Mouse (Mus musculus): ENCODE results near the gene Olfr1179. TPM values are rescaled to one million over a fixed set of nuclear protein-coding genes. Genes with fewer than 3 reads are reported as not detected.

The Olfr1179 gene
- polyA plus RNA-seq, 1 experiment from 2014 or later = not detected

DNA sequence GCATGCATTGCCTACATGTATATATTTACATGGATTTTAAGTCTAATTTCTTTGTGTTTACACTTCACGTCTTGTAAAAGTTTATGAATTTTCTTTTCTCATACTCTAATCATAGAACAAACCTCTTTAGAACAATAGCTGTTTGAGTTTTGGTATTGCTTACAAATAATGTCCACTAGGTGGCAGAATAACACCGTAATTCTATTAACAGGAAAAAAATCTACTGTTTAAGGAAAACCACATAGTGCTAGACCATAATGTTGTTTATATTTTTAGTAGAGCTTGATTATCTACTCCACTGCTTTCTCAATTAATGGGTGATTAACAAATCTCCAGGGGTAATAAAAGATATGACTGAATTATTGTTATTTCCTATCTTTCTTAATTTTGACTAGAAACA is 49.9 kb downstream of the Olfr1179 start:
- no peaks in the 10 kb centered on the region for H3K4me1 ChIP-seq (ENCODE audit: insufficient read depth)
- 4% methylated on average over 2 of the region's 2 CpGs for WGBS (ENCODE audit: insufficient replicate concordance)
- no peak overlapping the region for H3K9ac ChIP-seq (replicated peaks)
- ATAC-seq = no peak
- H3K4me3 ChIP-seq (ENCODE audit: low read depth, low read length) = no peak overlapping the region
- TF ChIP-seq EP300 (IDR thresholded peaks at IDR 0.05; ENCODE audit: low read depth) (no peak), CTCF (IDR thresholded peaks at IDR 0.05; ENCODE audit: low read depth) (peak; percentile 49)
- H3K27ac ChIP-seq (ENCODE audit: low read depth) = no peak overlapping the region
- no peaks in the 10 kb centered on the region for H3K27me3 ChIP-seq (ENCODE audit: insufficient read depth, low read length)
- no peak for DNase-seq
- H3K9me3 ChIP-seq (ENCODE audit: low read length) = no peaks in the 10 kb centered on the region
- H3K4me2 ChIP-seq (ENCODE audit: low read depth, low read length) = no peak overlapping the region
- no peaks in the 10 kb centered on the region for H3K36me3 ChIP-seq (replicated peaks; ENCODE audit: insufficient read depth, low read length)

Other genes with a start within 250 kb of the Olfr1179 start
- not detected in 2 replicates for gene Olfr1168, start 224.6 kb downstream of the Olfr1179 start, polyA plus RNA-seq (2015; fragmentation: Nextera tagmentation; extraction: Ambion mirVana)
- not detected in 2 replicates for gene Olfr1170, start 178.1 kb downstream of the Olfr1179 start, polyA plus RNA-seq (2015; fragmentation: Nextera tagmentation; extraction: Ambion mirVana)
- not detected in 2 replicates for gene Olfr1173, start 126.6 kb downstream of the Olfr1179 start, polyA plus RNA-seq (2015; fragmentation: Nextera tagmentation; extraction: Ambion mirVana)
- gene Olfr1174-ps, start 91.3 kb downstream of the Olfr1179 start, polyA plus RNA-seq (2015; fragmentation: Nextera tagmentation; extraction: Ambion mirVana) = not detected in 2 replicates
- gene Olfr1175-ps, start 79.2 kb downstream of the Olfr1179 start, polyA plus RNA-seq (2015; fragmentation: Nextera tagmentation; extraction: Ambion mirVana) = not detected in 2 replicates
- not detected in 2 replicates for gene Olfr1176, start 69.7 kb downstream of the Olfr1179 start, polyA plus RNA-seq (2015; fragmentation: Nextera tagmentation; extraction: Ambion mirVana)
- gene Olfr1177-ps, start 60.0 kb downstream of the Olfr1179 start, polyA plus RNA-seq (2015; fragmentation: Nextera tagmentation; extraction: Ambion mirVana) = not detected in 2 replicates
- not detected in 2 replicates for gene Olfr1178, start 19.4 kb downstream of the Olfr1179 start, polyA plus RNA-seq (2015; fragmentation: Nextera tagmentation; extraction: Ambion mirVana)
- not detected in 2 replicates for gene Olfr1180, start 12.7 kb upstream of the Olfr1179 start, polyA plus RNA-seq (2015; fragmentation: Nextera tagmentation; extraction: Ambion mirVana)
- not detected in 2 replicates for gene Olfr1181, start 19.7 kb upstream of the Olfr1179 start, polyA plus RNA-seq (2015; fragmentation: Nextera tagmentation; extraction: Ambion mirVana)
- gene Gm13757, start 42.7 kb upstream of the Olfr1179 start, polyA plus RNA-seq (2015; fragmentation: Nextera tagmentation; extraction: Ambion mirVana) = not detected in 2 replicates
- not detected in 2 replicates for gene Olfr1183, start 48.4 kb upstream of the Olfr1179 start, polyA plus RNA-seq (2015; fragmentation: Nextera tagmentation; extraction: Ambion mirVana)
- not detected in 2 replicates for gene Olfr1184, start 77.1 kb upstream of the Olfr1179 start, polyA plus RNA-seq (2015; fragmentation: Nextera tagmentation; extraction: Ambion mirVana)
- not detected in 2 replicates for gene Olfr1185-ps1, start 86.9 kb upstream of the Olfr1179 start, polyA plus RNA-seq (2015; fragmentation: Nextera tagmentation; extraction: Ambion mirVana)
- gene Olfr1186, start 112.1 kb upstream of the Olfr1179 start, polyA plus RNA-seq (2015; fragmentation: Nextera tagmentation; extraction: Ambion mirVana) = not detected in 2 replicates
- gene Olfr1188, start 150.5 kb upstream of the Olfr1179 start, polyA plus RNA-seq (2015; fragmentation: Nextera tagmentation; extraction: Ambion mirVana) = not detected in 2 replicates
- gene Olfr1189, start 180.0 kb upstream of the Olfr1179 start, polyA plus RNA-seq (2015; fragmentation: Nextera tagmentation; extraction: Ambion mirVana) = not detected in 2 replicates
- gene Olfr1191-ps1, start 234.1 kb upstream of the Olfr1179 start, polyA plus RNA-seq (2015; fragmentation: Nextera tagmentation; extraction: Ambion mirVana) = not detected in 2 replicates
- gene Olfr1192-ps1, start 242.1 kb upstream of the Olfr1179 start, polyA plus RNA-seq (2015; fragmentation: Nextera tagmentation; extraction: Ambion mirVana) = not detected in 2 replicates